Mouse (Mus musculus) thymus, postnatal 25 days (tissue): ENCODE measurements around the gene Ociad2.
"Not testable (repeated sequence)": the region's sequence is repeated elsewhere in the genome, so short reads cannot be mapped to it uniquely, and the experiment has no call there.

ENCODE experiments used
- DNase-seq: peaks from one replicate; pipeline ENCODE4 v3.0.0; 2022

Ociad2 gene

GRCm38 (mm10) chr5:73351796-73352195 lies 11.0 kb upstream of the Ociad2 start:
- DNase-seq: no peak

GRCm38 (mm10) chr5:73349514-73349913 lies 8.7 kb upstream of the Ociad2 start:
- no peak for DNase-seq

GRCm38 (mm10) chr5:73345254-73345653 lies 4.4 kb upstream of the Ociad2 start:
- no peak for DNase-seq

- DNase-seq: peak; percentile 3
These were observed 3.5 kb upstream of the Ociad2 start for GRCm38 (mm10) chr5:73344310-73344709.

- DNase-seq: no peak
These were observed 2.0 kb upstream of the Ociad2 start for GRCm38 (mm10) chr5:73342701-73343355.

GRCm38 (mm10) chr5:73339779-73340722 lies 777 bp downstream of the Ociad2 start:
- DNase-seq: no peak

GRCm38 (mm10) chr5:73338832-73339163 lies 2.0 kb downstream of the Ociad2 start:
- no peak for DNase-seq

- peak; percentile 15 for DNase-seq
These were observed 2.6 kb downstream of the Ociad2 start for GRCm38 (mm10) chr5:73337961-73338831.

- DNase-seq: no peak
These were observed 4.4 kb downstream of the Ociad2 start for GRCm38 (mm10) chr5:73336448-73336847.

GRCm38 (mm10) chr5:73331002-73331401 lies 9.8 kb downstream of the Ociad2 start:
- no peak for DNase-seq

GRCm38 (mm10) chr5:73324526-73325170 lies 16.2 kb downstream of the Ociad2 start:
- DNase-seq: no peak

GRCm38 (mm10) chr5:73323602-73324001 lies 17.2 kb downstream of the Ociad2 start:
- DNase-seq: no peak

GRCm38 (mm10) chr5:73322684-73323083 lies 18.1 kb downstream of the Ociad2 start:
- DNase-seq: not testable (repeated sequence)

- no peak for DNase-seq
These were observed 21.5 kb downstream of the Ociad2 start for GRCm38 (mm10) chr5:73319306-73319705.

GRCm38 (mm10) chr5:73314654-73315053 lies 26.2 kb downstream of the Ociad2 start:
- no peak for DNase-seq

GRCm38 (mm10) chr5:73313591-73313990 lies 27.2 kb downstream of the Ociad2 start:
- no peak for DNase-seq

GRCm38 (mm10) chr5:73311458-73311857 lies 29.4 kb downstream of the Ociad2 start:
- no peak for DNase-seq

GRCm38 (mm10) chr5:73310401-73310800 lies 30.4 kb downstream of the Ociad2 start:
- DNase-seq: no peak

- no peak for DNase-seq
These were observed 31.3 kb downstream of the Ociad2 start for GRCm38 (mm10) chr5:73309496-73309895.

- DNase-seq: no peak
These were observed 33.5 kb downstream of the Ociad2 start for GRCm38 (mm10) chr5:73307297-73307696.

GRCm38 (mm10) chr5:73306486-73306885 lies 34.3 kb downstream of the Ociad2 start:
- DNase-seq: no peak

GRCm38 (mm10) chr5:73304507-73304906 lies 36.3 kb downstream of the Ociad2 start:
- no peak for DNase-seq
